Mouse (Mus musculus) B cell, adult 67 days (primary cell): ENCODE measurements around the gene Tsacc. TPM values are rescaled to one million over a fixed set of nuclear protein-coding genes. Genes with fewer than 3 reads are reported as not detected.

Source experiments
- total RNA-seq, 2 experiments: library from RNA; stranded (reverse); gene quantifications; 4 replicates each; pipeline ENCODE4 v1.2.4; 2023

Tsacc gene
- 1 to 10 TPM; 4.0 to 6.8 TPM for total RNA-seq

GRCm38 (mm10) chr3:88296561-88297318 is at the start of gene Tsacc, which contains the start of gene Cct3:
TSS of gene Tsacc (minus strand) at chr3:88296999.
TSS of gene Cct3 (plus strand) at chr3:88297116.

GRCm38 (mm10) chr3:88336058-88337013 is 39.5 kb upstream of the Tsacc start, which contains the start of the genes Tmem79 and Smg5:
TSS of gene Tmem79 (minus strand) at chr3:88336148.
TSS of gene Smg5 (plus strand) at chr3:88336260.

GRCm38 (mm10) chr3:88324951-88325405 is 28.2 kb upstream of the Tsacc start, which contains the start of gene Glmp:
TSS of gene Glmp (plus strand) at chr3:88325023.

GRCm38 (mm10) chr3:88287110-88287509 is 9.7 kb downstream of the Tsacc start, which contains the start of gene Gm38392:
TSS of gene Gm38392 (minus strand) at chr3:88287210.

GRCm38 (mm10) chr3:88254268-88254926 is 42.4 kb downstream of the Tsacc start, which contains the start of gene Rhbg:
TSS of gene Rhbg (minus strand) at chr3:88254709.

Other genes starting within 250 kb of the Tsacc start
- gene Naxe, start 238.5 kb downstream of the Tsacc start, total RNA-seq, result 10 to 100 TPM; 38.3 to 38.9 TPM
- gene Ttc24, start 218.7 kb downstream of the Tsacc start, total RNA-seq, result not detected
- under 1 TPM; 0.27 to 0.32 TPM for gene Iqgap3, start 215.0 kb downstream of the Tsacc start, total RNA-seq
- gene Mef2d, start 154.6 kb downstream of the Tsacc start, total RNA-seq, result 100 to 1,000 TPM; 280 to 371 TPM
- gene Rhbg, start 42.3 kb downstream of the Tsacc start, total RNA-seq, result not detected
- gene Gm38392, start 9.8 kb downstream of the Tsacc start, total RNA-seq, result under 1 TPM in 1 of 2 experiments, not detected in 1; 0.47 TPM
- 100 to 1,000 TPM; 160 to 212 TPM for gene Cct3, start 117 bp upstream of the Tsacc start, total RNA-seq
- 100 to 1,000 TPM; 123 to 143 TPM for gene Glmp, start 28.0 kb upstream of the Tsacc start, total RNA-seq
- gene Tmem79, start 39.1 kb upstream of the Tsacc start, total RNA-seq, result 1 to 10 TPM in 1 of 2 experiments, under 1 TPM in 1; 0.42 to 1.2 TPM
- 100 to 1,000 TPM; 144 TPM for gene Smg5, start 39.3 kb upstream of the Tsacc start, total RNA-seq
- gene Paqr6, start 67.6 kb upstream of the Tsacc start, total RNA-seq, result 1 to 10 TPM; 3.7 to 4.6 TPM
- gene Bglap3, start 75.7 kb upstream of the Tsacc start, total RNA-seq, result 1 to 10 TPM in 1 of 2 experiments, not detected in 1; 1.7 TPM
- gene Bglap2, start 81.7 kb upstream of the Tsacc start, total RNA-seq, result not detected
- gene Bglap, start 87.5 kb upstream of the Tsacc start, total RNA-seq, result not detected
- gene Pmf1, start 113.3 kb upstream of the Tsacc start, total RNA-seq, result 10 to 100 TPM; 52.3 to 62.4 TPM
- gene Slc25a44, start 128.1 kb upstream of the Tsacc start, total RNA-seq, result 10 to 100 TPM; 15.1 to 18.4 TPM
- 1 to 10 TPM; 1.8 to 3.5 TPM for gene Sema4a, start 164.2 kb upstream of the Tsacc start, total RNA-seq
- gene Lmna, start 213.0 kb upstream of the Tsacc start, total RNA-seq, result 1 to 10 TPM; 2.7 to 8.9 TPM
- 1 to 10 TPM; 1.1 to 1.4 TPM for gene Mex3a, start 235.4 kb upstream of the Tsacc start, total RNA-seq